Mouse (Mus musculus): ENCODE measurements at regions not wholly inside any gene's neighbourhood (a gene's known extent, or its start where the extent isn't known, plus 50 kb on each side); places are given as distances from the start of the nearest gene placed in this dataset.

DNA sequence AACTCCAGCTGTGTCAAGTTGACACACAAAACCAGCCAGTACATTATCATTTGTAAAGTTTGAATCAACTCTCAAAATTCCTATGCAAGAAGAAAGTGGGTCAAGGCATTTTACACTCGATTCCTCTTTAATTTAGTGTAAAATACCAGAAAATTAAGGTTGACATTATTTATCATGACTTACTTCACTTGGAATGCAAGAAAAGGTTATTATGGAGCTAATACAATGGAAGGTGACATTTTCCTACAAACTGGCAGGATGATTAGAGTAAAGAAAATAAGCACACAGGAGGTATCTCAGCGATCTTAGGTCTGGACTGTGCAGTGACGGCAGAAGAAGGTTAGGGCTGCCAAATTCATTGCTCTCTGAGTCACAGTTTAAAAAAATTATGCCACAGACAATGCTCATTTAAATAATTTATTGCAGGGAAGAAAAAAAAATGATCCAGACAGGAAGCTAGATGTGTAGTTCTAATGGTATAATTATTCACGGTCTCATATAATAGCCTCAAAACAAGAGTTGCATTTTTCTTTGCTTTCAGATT, 405.2 kb downstream of the Hace1 start:
- DNase-seq (ENCODE audit: low spot score), result no peak

DNA sequence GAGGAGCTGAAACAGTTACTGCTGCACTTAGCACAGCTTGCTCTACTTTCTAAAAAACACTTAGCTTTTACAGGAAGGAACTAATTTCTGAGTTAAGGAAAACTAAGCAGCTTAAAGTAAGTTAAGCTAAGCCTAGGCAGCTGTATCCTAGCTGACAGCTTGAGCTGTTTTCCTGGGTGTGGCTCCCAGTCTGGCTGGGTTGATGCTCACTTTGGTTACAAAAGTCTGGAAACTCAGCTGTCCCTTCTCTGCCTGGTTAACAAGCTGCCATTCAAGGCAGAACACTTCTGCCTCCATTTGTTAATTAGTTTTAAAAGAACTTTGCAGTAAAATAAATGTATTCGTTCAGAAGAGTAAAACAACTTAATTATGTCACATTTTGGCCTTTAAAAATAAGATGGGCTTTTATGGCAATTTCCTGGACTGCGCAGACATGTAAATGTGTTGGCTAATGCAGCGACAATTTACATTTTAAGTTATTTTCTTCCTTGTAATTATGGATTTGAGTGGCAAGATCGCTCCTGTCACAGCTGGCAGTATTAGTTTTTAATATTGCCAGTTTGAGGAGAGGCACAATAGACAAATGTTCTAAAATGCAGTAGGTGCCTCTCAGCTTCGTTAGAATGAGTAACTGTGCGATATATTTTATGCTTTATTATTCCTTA, 406.2 kb downstream of the Hace1 start:
- DNase-seq (ENCODE audit: low spot score), result no peak

DNA sequence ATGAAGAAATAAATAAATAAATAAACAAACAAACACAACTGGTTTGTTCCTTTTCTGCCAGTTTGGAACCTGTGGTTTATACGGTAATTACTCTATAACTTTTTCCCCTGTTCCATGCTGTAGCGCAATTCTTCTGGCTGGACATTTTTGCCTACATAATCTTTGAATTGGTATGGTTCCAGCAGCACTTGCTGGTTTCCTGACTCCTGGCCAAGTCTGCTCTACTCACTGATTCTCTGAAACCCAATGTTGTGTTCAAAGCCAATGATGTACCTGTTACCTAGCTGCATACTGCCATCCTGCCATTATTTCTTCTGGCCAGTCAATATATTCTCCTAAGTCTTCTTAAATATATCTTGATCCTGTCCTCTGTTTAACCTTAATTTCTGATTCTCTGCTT, 408.7 kb downstream of the Hace1 start:
- no peak for DNase-seq (ENCODE audit: low spot score)

DNA sequence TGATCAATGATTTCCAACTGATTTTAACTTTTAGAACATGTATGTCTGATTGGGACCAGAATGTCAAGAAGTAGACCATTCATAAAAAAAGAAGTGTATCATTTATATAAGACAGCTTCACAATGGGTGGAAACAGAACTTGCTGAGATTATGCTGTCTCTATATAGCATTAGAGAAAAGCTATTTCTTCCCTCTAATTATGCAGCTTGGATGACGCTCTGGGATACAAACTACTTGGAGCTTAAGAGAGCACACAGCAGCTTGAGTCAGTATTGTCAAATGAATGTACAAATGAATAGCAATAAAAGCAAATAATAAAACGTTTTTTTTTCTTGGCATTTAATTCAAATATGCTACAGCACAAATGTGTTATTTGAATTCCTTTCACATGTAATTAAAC, 428.7 kb downstream of the Hace1 start:
- DNase-seq (ENCODE audit: low spot score), result no peak

DNA sequence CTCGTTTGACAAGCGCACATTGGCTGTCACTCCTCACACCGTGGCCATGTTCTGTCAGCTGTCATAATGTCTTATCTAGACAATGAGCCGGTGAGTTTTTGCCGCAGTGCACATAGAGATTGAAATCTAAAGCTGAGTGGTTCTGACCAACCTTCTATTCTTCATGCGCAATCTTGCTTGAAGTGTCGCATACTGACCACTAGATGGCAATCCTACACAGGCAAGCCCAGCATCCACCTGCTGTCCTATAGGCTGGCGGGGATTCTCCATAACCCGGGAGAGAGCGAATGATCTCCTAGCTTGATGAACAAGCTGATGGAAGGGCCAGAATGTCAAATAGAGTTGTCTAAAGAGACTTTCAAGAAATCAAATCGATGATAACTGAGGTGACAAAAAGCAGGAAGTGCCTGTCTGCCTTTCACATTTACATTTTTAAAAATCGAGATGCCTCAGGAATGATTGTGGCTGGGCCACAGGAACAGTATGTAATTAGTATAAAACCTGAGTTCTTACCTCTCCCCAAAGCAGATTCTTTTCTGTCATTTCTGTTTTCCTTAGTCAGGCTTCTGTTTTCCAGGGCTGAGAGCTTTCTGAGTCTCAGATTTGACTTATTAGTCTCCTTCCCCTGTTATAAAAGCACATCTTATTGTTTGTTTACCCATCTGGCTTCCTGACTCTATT, 434.4 kb downstream of the Hace1 start:
- DNase-seq (ENCODE audit: low spot score), result peak; percentile 1

DNA sequence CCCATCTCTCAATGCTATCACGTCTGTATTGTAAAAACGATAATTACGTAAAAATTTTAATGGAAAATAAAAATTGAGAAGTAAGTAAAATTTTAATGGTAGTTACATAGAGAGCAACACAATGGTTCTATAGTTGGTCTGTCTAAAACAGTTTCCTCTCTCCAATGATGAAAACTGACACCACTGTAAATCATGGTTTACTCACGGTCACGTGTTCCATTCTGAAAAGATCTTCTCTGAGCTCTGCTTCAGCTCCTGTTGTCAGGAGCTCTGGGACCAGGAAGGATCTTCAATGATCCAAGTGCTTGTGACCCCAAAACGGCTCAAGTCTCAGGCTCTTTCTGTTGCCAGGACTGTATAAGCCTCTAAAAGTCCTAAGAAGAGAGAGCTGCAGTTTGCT, 435.0 kb downstream of the Hace1 start:
- no peak for DNase-seq (ENCODE audit: low spot score)

DNA sequence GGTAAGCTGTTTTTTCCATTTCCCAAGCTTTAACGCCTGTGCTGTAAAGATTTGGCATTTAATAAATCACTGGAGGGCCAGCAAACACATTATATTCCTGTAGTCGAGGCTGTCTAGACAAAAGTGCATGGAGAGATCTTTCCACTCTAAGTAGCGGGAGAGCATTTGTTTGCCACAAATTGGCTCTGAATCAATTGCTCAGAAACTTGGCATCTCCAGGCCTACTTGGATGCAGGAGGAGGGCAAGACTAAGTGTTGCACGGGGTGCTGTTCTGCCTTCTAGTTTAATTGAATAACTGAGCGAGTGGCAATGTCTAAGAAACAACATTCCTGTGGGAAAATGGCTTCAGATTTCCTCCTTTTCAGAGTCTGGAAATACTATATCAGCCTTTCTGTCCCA, 438.7 kb downstream of the Hace1 start:
- DNase-seq (ENCODE audit: low spot score), result no peak

DNA sequence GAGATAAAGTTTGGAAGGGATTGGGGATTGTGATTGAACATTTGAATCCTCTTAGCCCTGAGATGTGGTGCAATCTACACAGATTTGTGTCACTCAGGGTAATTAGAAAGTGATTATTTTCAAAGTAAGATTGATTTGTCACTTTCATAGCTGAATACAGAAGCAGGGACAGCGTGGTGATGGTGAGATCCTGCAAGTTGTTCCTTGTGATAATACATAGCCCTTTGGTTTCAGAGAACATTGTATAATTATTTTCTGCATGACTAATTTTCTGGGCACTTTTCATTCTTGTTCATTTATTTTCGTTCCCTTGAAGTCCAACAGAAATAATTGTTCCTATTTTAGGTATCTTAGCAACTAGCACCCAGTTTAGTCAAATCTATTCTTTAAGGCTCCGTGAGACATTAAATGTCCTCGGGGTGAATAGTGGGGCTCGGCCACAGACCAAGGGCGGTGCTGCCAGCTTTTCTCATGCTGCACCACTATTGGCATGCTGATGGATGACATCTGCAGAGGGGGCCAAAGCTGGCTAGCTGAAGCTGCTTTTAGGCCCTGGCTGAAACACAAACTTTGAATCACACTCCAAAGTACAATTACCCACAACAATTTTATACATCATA, 468.0 kb downstream of the Hace1 start:
- no peak for DNase-seq (ENCODE audit: low spot score)

DNA sequence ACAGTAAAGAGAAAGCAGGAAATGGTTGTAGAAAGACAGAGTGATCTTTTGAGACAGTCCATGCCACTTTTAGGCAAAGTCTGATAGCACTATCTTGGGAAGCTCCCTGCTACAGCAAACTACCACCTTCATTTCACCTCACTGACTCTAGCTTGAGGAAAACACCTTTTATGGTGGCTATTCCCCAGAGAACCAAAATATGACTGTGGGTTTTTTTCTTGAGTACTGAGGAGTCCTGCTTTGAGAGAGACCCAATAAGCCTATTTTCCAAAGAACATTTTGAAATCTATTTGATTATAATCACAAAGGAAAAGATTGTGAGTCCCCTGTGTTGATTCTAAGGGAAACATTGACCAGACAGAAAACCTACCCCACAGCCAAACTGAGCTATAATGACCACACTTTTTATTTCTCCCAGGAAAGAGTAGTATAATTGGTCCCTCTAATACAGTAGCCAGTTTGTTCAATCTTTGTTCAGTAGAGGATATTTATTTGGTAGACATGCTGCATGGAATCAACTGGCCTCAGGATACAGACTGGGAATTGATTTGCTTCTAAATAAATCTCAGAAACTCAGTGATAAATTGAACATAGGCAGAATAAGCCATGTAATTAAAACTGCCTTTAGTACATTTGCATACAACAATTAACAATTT, 468.6 kb downstream of the Hace1 start:
- DNase-seq (ENCODE audit: low spot score), result no peak

DNA sequence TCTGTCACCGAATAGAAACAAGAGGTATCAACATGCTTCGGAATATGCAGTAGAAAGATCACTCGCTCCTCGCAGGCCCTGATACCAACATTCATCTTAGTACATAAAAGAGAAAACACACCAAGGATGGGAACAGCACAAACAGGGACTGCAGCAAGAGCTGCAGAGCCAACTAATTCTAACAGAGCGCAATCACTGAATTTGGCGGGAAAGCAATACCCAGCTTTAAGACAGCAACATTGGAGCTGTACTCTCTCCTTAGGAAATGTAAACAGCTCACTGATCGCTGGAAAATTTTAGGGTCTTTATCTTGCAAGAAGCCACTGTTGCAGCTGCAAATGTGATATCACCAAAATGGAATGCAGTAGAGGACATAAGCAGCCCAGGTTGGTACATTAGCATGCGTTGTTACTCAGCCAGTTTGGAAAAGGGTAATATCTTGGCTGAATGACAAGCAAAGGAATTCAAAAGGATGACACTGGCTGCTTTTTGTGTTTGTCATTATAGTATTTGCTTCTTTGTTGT, 469.3 kb downstream of the Hace1 start:
- no peak for DNase-seq (ENCODE audit: low spot score)

DNA sequence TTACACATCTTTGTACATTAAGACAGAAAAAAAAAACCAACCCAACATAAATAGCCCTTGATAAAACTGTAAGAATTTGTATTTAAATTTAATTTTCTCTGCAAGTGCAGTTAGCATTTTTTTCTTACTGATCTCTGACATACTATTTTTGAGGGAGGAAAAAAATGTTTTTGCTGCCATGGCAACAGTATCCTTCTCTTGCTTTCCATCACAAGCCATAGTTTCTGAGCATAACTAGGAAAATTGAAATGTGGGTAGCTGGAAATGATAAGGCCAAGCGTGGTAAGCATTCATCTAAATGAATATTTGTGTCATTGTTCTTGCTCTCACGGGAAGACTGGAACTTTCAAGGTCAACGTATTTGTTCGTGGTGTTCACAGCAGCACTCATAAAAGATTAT, 470.0 kb downstream of the Hace1 start:
- no peak for DNase-seq (ENCODE audit: low spot score)

DNA sequence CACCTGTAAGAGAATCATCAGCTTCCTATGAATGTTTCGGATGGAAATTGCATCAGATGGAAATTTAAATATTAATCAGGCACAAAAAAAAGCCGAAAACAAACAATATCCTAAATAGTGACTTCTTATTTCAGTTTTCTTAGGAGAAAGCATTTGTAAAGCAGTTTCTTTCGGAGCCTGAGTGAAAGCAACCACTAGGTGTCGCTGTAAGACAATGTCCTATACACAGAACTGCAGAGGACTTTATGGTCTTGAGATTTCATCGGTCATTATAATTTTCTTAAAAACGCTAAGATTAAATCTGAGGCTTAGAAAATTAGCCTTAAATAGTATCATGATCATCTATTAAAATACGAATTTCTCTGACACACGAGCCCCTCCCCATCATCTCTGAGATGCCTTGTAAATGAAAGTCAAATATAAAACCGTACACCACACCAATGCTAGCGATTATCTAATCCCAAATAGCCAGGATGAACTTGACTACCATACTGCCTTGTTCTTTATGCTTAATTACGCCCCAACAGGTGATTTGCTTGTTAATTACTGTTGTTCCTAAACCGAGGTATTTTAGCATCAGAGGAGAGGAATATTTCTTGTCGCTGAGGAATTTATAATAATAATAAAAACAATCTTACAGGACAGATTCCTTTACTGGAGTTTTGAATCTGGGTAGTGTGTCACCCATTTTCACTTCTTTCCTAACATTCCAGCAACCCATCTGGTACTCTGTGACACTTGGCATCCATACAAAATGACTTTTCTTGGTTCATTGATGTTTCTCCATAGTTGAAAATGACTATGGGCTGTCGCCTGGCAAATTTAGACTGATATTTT, 480.0 kb downstream of the Hace1 start:
- DNase-seq (ENCODE audit: low spot score), result peak; percentile 16

DNA sequence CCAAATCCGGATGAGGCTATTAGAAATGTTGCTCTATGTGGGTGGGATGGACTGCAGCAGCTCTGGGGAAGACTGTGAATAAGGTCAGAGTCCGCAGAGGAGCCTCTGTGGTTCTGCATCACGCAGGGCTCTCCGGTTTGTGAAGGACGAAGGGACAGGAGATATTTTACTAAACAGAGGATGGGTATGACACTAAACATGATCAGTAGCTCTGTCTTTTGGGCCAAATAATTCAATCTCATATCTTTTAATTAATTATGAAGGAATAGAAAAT, 480.5 kb downstream of the Hace1 start:
- DNase-seq (ENCODE audit: low spot score), result no peak

DNA sequence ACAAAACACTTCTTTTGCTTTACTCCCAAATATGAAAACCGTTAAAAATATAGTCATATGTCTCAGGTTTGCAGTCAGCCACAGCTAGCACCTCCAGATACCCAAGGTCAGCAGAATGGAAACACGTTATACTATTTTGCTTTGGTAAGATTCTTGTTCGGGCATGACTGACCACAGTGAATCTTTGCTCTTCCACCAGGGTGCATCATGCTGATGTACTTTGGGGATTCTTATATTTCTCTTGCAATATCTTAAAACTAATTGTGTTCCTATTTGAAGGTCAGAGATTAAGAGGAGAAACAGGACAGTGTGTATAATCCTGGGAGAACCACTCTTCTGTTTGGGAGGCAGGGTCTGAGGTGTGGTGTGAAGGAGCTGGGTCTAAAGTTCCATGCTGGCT, 481.7 kb downstream of the Hace1 start:
- no peak for DNase-seq (ENCODE audit: low spot score)

DNA sequence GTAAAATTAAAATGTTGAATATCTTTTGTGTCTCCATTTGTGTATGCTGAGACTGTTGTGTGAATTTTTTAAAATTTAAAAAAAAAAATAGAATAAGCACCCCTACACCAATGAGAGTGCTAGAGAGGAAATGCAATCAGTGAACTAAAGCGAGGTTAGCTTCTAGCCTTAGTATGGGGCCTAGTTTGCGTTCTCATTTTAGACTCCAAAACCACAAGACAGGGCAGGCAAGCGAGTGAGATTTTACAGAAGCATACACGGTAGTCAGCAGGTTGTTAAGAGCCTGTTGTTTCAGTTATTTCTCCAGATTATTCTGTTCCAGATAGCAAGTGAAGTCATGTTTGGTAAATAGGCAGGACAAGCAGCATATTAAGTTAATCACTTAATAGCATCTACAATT, 486.2 kb downstream of the Hace1 start:
- DNase-seq (ENCODE audit: low spot score), result no peak

DNA sequence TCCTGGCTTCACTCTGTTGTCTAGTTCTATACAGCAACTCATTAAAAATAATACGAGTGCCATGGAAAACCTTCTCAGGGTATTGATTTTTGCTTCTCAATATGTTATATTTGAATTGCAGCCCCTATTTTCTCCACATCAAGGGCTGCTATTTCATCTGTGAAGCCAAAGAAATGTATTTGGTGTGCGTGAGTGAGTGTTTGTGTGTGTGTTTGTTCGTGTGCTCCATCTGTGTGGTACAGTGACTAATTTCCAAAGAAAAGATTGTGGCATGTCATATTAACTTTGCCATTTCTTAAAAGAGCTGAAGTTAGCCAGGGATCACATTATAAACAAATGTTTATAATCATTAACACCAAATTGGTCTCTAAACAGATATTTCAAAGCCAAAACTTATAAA, 493.1 kb downstream of the Hace1 start:
- no peak for DNase-seq (ENCODE audit: low spot score)

DNA sequence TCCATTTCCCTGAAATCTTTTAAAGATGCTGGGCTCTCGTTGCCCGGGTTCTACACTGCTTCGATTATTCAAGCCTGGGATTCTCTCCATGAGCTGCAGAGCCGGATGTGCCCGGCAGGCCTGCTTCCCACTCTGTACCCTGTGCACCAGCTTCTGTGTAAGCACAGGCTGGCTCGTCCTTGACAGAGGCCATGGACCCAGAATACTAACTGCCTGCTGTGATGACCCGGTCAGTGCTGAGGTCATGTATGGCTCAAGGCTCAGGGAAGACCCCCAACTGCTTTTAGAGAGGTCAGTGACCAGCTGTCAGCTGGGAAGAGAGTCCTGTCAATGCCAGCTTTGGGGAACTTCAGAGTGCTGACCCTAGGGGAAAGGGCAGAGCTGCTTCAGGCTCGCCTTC, 493.6 kb downstream of the Hace1 start:
- no peak for DNase-seq (ENCODE audit: low spot score)

DNA sequence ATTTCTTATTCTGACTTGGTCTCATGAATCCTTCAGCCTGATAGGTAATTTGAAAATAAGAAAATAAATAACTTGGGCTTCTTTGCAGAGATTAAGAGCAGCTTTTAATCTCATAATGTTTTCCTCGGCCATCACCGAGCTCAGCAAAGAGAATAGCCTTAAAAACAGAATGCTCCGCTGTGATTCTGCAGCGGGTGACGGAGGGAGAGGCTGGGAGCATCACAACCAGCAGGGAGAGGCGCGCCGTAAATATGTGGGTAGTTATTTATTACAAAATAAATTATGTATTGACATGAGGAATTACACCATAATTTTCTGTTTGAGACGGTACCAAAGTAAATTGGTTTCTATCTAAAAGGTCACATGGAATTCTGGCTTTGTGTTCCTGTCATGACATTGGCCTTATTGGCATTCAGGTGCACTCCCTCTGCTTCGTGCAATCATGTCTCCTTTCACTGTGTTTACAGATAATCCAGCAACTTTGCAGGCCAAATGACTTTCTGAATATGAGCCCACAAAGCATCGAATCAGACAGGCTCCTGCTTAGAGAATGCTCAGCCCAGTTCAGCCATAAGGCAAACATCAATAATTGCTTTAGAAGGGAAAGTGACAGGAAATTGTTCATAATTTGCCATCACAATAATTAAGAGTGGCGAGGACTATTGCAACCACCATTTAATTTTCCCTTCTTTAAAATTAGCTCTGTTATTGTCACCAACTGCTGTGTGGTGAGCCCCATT, 494.4 kb downstream of the Hace1 start:
- no peak for DNase-seq (ENCODE audit: low spot score)

DNA sequence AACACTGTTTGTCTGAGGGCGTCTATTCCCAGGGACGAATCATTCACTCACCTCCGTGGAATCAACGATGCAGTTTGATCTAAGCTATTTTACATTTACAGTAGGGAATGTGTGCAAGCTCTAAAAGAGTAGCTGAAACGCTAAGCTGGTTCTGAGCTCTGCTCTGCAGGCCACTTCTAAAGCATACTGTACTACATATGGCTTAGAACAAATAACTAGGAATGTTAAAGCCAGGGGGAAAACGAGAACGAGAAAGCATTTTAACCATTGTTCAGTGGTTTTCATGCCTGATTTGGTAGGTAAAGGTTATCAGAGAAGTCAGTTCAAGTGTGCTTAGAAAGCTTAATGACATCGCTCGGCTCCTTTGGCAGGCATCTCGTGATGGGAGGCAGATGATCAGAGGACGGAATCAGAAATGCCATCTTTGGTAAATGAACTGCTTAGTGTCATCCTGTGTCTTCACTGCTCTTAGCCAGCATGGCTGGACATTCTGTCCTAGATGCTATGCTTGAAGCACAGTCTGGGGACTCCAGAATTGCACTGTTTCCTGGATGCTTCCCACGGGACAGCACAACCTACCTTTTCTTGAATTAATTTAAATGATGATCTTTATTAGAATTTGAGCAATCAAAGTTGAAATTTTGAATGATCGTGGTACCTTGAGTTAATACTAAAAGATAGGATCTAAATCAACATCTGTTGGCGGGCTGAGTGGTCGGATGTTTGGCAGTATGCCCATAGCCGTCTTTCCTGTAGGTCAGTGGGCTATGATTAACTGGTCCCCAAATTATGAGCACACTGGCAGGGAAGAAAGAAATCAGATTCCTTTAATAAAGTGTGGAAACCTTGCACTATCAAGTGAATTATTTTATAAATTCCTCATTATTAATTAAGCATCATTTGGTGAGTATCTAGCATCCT, 495.2 kb downstream of the Hace1 start:
- no peak for DNase-seq (ENCODE audit: low spot score)

DNA sequence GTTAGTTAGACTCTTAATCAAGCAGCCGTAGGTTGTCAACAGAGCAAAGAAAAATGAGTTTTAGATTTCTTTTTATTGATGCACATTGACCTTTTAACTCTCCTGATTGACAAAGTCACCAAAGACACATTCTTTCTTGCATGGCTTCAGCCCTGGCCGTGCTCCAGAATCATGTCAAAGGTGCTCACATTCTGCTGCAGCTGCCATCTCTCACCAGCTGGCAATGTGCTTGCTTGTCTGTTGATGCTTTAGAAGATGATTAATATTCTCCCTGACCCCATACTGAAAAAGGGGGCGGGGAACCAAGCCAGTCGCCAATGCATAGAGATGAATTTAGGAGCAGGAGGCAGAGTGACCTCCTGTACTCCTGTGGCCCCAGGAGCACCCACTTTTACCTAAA, 510.1 kb downstream of the Hace1 start:
- DNase-seq (ENCODE audit: low spot score), result no peak
